Mouse (Mus musculus) T-helper 1 cell (primary cell): ENCODE measurements around the gene Gch1.
"Not testable (repeated sequence)": the region's sequence is repeated elsewhere in the genome, so short reads cannot be mapped to it uniquely, and the experiment has no call there.

ENCODE experiments used
- in situ Hi-C: fragments of 300-600 bp; cut with MboI, MseI; formaldehyde crosslinking; loops from one replicate; pipeline ENCODE4 v1.15.1; 2025; ENCODE audit warnings: high pct_unique_total_duplicates

Gene Gch1

DNA sequence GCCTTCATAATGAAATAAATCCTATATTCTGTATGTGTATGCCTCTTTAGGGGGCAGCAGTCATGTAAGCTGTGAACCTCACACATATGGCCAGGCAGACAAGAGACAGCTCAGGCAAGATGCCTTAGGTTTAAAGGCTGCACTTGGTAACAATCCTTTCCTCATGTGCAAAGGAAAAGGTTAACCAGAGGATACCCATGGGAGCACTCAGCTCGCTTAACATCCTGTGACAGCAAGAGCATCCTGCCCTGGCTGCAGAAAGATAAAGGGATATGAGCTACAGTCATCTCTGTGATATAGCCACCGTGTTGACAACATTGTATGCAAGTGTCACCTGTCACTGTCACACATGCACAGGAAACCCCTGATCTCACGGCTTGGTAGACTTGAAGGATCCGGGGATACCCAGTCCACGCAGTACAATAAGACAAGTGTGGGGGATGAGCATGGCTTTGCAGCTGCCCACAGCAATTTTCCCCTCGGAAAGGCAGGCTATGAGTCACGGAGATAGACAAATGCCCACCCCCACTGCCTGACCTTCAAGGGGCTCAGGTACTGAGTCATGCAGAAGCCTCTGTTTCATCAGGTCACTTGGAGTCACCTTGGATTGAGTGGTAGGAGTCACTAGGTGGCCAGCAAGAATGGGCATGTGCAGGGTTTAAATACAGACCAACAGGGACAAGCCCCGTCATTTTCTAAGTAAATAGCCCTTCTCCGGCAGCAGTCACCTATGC is 19.4 kb downstream of the Gch1 start:
- in situ Hi-C loops: loop anchor here (10.0 kb wide), 1 partner anchor 995 kb away; no protein-coding TSS in a partner anchor

GRCm38 (mm10) chr14:47165741-47166140 is 23.5 kb downstream of the Gch1 start:
- in situ Hi-C loops: no loop called here

DNA sequence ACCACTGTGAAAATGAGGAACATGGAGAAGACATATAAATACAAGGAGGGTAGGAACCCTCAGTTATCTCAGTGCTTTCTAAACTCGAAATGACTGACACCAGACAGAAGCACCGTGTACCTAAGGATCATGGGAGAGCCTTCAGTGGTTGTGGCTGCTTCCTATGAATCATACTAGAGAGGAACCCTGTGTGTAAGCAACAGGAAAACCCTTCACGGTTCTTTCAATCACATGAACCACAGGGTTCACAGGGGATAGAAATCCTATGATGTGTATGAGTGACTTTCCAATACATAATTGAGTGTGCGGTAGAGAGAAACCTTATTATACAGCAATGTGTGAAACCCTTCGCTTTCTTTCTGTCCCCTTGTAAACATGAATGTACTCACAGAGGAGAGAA is 24.1 kb downstream of the Gch1 start:
- in situ Hi-C loops: no loop called here

DNA sequence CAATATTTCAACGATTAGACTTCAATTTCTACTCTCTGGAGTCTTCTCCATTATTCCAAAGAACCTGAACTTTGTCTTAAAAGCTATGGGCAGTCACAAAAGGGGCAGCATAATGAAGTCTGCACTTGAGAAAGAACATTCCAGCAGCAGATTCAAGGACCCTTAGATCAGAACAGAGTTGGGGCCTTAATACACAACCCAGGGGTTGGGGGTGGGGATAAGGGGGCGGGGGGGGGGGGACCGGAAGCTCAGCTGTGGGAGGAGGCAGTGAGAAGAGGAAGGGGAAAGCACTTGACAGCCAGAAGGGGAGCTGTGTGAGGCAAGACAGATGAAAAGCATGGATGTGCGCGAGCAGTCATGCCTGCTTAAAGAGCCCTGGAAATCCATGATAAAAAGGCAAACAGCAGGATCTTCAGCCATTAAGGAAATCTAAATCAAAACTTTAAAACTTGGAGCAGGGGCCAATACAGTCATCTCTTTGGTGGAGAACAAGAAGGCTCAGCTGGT is 27.2 kb downstream of the Gch1 start:
- in situ Hi-C loops: no loop called here

GRCm38 (mm10) chr14:47160051-47160640 is 29.1 kb downstream of the Gch1 start:
- in situ Hi-C loops: no loop called here

DNA sequence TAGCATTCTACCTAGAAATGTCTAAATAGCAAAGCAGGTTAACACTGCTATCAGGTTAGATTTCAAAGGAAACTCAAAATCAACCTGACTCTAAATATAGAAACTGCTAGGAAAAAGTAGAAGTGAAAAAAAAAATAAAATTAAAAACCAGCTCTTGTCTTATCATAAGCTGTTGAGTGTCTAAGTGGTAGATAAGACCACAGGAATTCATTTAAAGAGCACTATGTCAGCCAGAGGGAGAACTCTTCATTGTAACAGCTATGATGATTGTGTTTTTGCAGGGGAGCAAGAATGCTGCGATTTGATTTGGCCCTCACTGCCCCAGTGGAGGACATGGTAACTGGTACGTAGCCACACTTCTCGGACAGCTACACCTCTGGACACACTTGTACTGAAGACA is 34.9 kb downstream of the Gch1 start:
- in situ Hi-C loops: no loop called here

GRCm38 (mm10) chr14:47151306-47151705 is 37.9 kb downstream of the Gch1 start:
- in situ Hi-C loops: no loop called here

- in situ Hi-C loops: no loop called here
These were observed 44.9 kb downstream of the Gch1 start for GRCm38 (mm10) chr14:47144326-47144725.

GRCm38 (mm10) chr14:47138853-47139252 is 50.4 kb downstream of the Gch1 start:
- in situ Hi-C loops: no loop called here

- in situ Hi-C loops: no loop called here
These were observed 52.6 kb downstream of the Gch1 start for GRCm38 (mm10) chr14:47136637-47137036.

DNA sequence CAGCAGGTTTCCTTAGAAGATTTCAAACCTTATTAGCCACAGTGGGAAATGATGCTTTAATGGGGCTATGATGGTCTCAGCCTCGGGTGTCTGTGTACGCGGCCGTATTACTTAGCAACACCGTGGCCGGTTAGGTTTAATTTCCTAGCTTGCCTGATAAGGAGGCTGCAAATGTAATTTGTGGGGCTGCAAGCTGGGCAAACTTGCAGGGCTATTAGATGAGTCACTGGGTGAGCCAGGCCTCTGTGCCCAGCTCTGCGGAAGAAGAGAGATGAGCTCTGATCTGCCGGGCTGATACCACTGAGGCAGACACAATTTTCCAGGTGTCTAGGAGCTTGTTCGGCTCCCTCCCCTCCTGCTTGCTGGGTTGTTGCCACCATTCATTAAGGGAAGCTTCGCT is 55.3 kb downstream of the Gch1 start:
- in situ Hi-C loops: no loop called here

- in situ Hi-C loops: no loop called here
These were observed 61.2 kb downstream of the Gch1 start for GRCm38 (mm10) chr14:47127987-47128386.

DNA sequence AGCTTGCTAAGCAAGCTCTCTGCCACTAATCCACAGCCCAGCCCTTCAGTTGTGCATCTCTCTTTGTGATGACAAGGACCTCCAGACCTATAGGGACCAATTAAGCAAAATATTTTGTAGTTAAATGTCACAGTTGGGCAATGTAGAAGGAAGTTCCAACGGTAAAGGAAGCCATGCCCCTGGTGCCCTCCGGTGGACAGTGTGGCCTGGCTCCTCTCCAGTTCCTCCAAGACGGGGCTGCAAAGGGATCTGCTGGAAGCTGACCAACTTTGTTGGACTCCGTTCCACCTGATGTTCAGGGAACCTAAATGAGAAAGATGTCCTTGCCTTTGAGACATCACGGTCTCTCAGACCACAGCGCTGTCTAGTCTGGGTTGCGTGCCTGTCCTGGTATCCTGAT is 71.7 kb downstream of the Gch1 start:
- in situ Hi-C loops: no loop called here

GRCm38 (mm10) chr14:47116062-47116762 is 73.0 kb downstream of the Gch1 start:
- in situ Hi-C loops: no loop called here

DNA sequence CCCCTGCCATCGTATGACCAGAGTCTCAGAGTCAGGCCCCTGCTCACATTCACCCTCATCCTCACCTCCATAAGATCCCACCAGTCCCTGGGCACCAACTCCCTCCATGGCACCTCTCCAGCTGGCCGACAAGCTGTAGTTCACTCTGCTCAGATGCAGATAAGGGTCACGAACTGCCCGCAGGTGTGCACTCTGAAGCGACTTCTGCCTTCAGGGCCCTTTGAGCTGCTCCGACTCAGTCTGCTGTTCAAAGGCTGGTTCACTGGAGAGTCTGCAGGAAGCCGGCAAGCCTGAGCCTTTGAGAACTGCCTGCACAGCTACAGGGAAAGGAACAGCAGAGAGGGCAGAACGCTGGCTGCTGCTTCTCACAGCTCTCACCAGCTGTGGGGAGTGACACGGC is 74.1 kb downstream of the Gch1 start:
- in situ Hi-C loops: no loop called here

- in situ Hi-C loops: no loop called here
These were observed 77.9 kb downstream of the Gch1 start for GRCm38 (mm10) chr14:47111341-47111740.

- in situ Hi-C loops: not testable (repeated sequence)
These were observed 78.8 kb downstream of the Gch1 start for GRCm38 (mm10) chr14:47110391-47110790.

- in situ Hi-C loops: no loop called here
These were observed 81.8 kb downstream of the Gch1 start for GRCm38 (mm10) chr14:47107461-47107860.

GRCm38 (mm10) chr14:47105755-47106154 is 83.5 kb downstream of the Gch1 start:
- in situ Hi-C loops: no loop called here

DNA sequence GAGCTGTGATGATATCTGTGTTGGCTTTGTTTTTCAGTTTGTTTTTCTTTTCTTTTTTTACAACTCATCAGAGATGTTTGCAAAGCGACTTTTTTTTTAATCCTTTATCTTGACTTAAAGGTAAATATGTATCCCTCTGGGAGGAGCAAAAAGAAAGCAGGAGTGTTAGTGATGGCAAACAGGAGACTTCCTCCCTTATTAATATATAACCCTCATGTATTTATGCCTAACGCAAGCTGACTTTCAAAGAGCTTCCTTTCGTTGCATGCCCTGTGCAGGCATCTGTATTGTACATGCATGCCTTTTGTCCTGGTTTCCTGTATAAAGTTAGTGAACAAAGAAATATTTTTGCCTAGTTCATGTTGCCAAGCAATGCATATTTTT is 84.0 kb downstream of the Gch1 start:
- in situ Hi-C loops: no loop called here

DNA sequence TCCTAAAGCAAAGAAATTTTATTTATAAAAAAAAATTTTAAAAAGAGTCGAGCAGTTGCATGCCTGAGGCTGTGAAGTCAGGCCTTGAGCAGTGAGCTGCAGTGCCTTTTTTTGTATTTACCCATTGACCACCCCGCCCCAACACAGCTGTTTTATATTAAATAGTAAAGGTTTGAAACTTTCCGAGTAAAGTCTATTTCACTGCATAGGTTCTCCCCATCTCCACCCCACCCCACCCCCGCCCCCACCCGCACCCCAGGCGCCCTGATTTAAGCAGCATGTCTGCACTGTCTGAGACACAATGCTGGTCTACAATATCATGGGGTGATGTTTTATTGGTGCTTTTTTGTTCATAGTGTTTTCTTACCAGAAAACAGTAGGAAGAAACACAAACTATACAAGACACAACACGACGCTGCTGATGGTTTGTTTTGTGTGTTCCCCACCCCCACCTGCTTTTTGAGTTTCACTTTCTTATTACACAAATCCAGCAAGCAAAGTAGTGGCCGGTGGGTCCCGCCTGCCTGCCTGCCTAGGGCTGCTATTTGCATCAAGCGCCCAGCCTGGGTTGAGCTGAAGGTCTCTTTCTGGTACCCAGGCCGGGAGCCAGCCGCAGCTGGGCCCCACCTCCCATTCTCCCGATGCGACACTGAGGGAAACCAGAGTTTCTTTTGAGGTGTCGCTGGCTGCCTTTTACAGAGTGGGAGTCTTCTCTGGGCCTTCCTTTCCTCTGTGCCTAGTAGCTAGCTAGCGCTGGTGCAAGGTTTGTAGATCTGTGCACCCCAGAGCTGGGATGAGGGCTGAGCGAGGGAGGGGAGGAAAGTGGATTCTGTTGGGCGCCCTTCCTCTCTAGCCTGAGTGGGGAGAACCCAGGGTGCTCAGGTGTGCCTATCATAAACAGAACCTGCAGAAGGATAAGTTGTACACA is 84.7 kb downstream of the Gch1 start:
- in situ Hi-C loops: no loop called here
